Mouse (Mus musculus): ENCODE data around the gene Rsrp1.

The Rsrp1 gene

GRCm38 (mm10) chr4:134967887-134968604 is 44.7 kb downstream of the Rsrp1 start:
- DNase-seq, result no peak

DNA sequence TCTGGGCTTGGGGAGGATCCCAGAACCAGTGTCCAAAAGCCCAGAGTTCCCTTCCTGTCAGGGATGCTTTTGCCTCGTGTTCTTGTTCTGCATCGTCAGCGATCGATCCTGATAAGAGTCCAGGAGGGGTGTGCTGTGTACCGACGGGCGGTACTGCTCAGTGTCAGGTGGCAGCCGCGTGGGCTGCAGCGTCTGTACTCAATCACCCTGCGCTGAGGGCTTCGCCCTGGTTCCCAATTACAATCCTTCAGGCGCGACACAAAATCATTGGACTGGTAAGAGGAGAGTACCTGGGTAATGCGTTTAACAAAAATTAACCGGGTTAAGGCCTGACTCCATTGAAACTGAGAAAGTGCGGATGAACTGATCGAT is 45.2 kb downstream of the Rsrp1 start:
- DNase-seq, result no peak

- no peak for DNase-seq
Measured at GRCm38 (mm10) chr4:134975261-134975928, 52.0 kb downstream of the Rsrp1 start.

DNA sequence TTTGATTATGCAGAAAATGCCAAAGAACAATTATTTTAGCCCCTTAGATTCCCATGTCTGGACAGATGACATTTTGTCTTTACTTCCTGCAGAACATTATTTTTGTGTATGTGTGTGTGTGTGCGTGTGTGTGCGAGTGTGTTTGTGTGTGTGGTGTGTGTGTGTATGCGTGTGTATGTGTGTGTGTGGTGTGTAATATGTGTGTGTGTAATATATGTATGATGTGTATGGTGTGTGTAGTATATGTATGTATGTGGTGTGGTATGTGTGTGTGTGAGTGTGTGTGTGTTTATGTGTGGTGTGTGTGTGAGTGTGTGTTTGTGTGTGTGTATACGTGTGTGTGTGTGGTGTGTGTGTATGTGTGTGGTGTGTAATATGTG is 52.5 kb downstream of the Rsrp1 start:
- DNase-seq, result no peak

Data from thymus, postnatal 25 days (tissue).